Mouse (Mus musculus) intestine, postnatal 0 days (tissue): ENCODE measurements around the gene Grin2b. TPM values are rescaled to one million over a fixed set of nuclear protein-coding genes. Genes with fewer than 3 reads are reported as not detected.
A peak's percentile ranks its signal among the peaks of the same experiment; 100 is the strongest.

Experiments
- ATAC-seq: fragments of 200-750 bp; cut with Nextera tagmentation; 2 replicates; pipeline ENCODE4 v1.8.0; 2017; ENCODE audit warnings: mild to moderate bottlenecking, moderate TSS enrichment, moderate library complexity
- H3K27ac ChIP-seq: fragments of 300-500 bp; sonication (generic); 2 replicates; pipeline ENCODE4 v1.5.1; 2014; ENCODE audit warnings: mild to moderate bottlenecking, low read depth, low read length, moderate library complexity
- H3K27me3 ChIP-seq: fragments of 300-500 bp; sonication (generic); replicated peaks from 2 replicates; pipeline ENCODE4 v1.6.1; 2014; ENCODE audit warnings: low read length, mixed read lengths; ENCODE audit not compliant: control insufficient read depth, insufficient read depth
- H3K36me3 ChIP-seq: fragments of 300-500 bp; sonication (generic); 2 replicates; pipeline ENCODE4 v1.6.1; 2014; ENCODE audit warnings: mild to moderate bottlenecking, moderate library complexity; ENCODE audit not compliant: control insufficient read depth, insufficient read depth
- H3K4me1 ChIP-seq: fragments of 300-500 bp; sonication (generic); replicated peaks from 2 replicates; pipeline ENCODE4 v1.6.1; 2014; ENCODE audit warnings: antibody characterized with exemption, low read length, mixed read lengths; ENCODE audit not compliant: control insufficient read depth, insufficient read depth
- H3K4me2 ChIP-seq: fragments of 300-500 bp; sonication (generic); replicated peaks from 2 replicates; pipeline ENCODE4 v1.6.1; 2014; ENCODE audit warnings: low read depth, mild to moderate bottlenecking, moderate library complexity
- H3K4me3 ChIP-seq: fragments of 300-500 bp; sonication (generic); 2 replicates; pipeline ENCODE4 v1.5.1; 2014; ENCODE audit warnings: low read depth, low read length
- H3K9ac ChIP-seq: fragments of 300-500 bp; sonication (generic); 2 replicates; pipeline ENCODE4 v1.6.1; 2014; ENCODE audit warnings: mild to moderate bottlenecking, low read depth, low read length
- H3K9me3 ChIP-seq: fragments of 300-500 bp; sonication (generic); 2 replicates; pipeline ENCODE4 v1.6.1; 2016; ENCODE audit warnings: mixed run types; ENCODE audit not compliant: control insufficient read depth
- CTCF ChIP-seq: sonication (generic); IDR thresholded peaks from 2 replicates; pipeline ENCODE4 v1.5.1; 2016; ENCODE audit warnings: low read depth, mild to moderate bottlenecking, control low read depth, antibody characterized with exemption, moderate library complexity
- WGBS: fragments of 180-500 bp; shearing (Covaris S2); extraction: QIAGEN DNeasy Blood & Tissue Kit; methylation state at CpG from one replicate; pipeline ENCODE4 v1.1.7; 2014; 5-methylcytosine and 5-hydroxymethylcytosine counted together
- polyA plus RNA-seq: library from polyadenylated mRNA; unstranded; fragments of >200 nt; fragmentation: Nextera tagmentation; extraction: Ambion mirVana; gene quantifications from 2 replicates; pipeline ENCODE4 v1.2.1, GENCODE M21; 2015

The Grin2b gene
- polyA plus RNA-seq, 1 experiment from 2014 or later, result not detected

GRCm38 (mm10) chr6:135911131-135911530 lies 262.2 kb downstream of the Grin2b start:
- Histone ChIP-seq H3K4me2 (no peak overlapping the region), H3K27ac (no peak overlapping the region), H3K4me3 (no peak overlapping the region), H3K27me3 (no peaks in the 10 kb centered on the region; the same call in 1 of the 2 replicates), H3K9ac (no peak overlapping the region), H3K9me3 (no peaks in the 10 kb centered on the region), H3K36me3 (no peaks in the 10 kb centered on the region), H3K4me1 (no peaks in the 10 kb centered on the region)
- ATAC-seq, result no peak
- no peak for TF ChIP-seq CTCF
- 80% methylated on average over 6 of the region's 6 CpGs for WGBS

GRCm38 (mm10) chr6:135907540-135908320 lies 265.6 kb downstream of the Grin2b start:
- no peak overlapping the region for H3K4me3 ChIP-seq
- ATAC-seq, result no peak
- WGBS, result 23% methylated on average over 20 of the region's 20 CpGs
- H3K36me3 ChIP-seq, result no peaks in the 10 kb centered on the region
- no peak overlapping the region for H3K4me2 ChIP-seq
- no peak overlapping the region for H3K9ac ChIP-seq
- H3K9me3 ChIP-seq, result no peaks in the 10 kb centered on the region
- H3K4me1 ChIP-seq, result no peaks in the 10 kb centered on the region
- H3K27ac ChIP-seq, result no peak overlapping the region
- peak; percentile 89 for TF ChIP-seq CTCF
- H3K27me3 ChIP-seq, result no peaks in the 10 kb centered on the region; the same call in 1 of the 2 replicates

- WGBS, result 65% methylated on average over 8 of the region's 8 CpGs
- no peak for TF ChIP-seq CTCF
- ATAC-seq, result no peak
Measured at GRCm38 (mm10) chr6:135907137-135907536, 266.2 kb downstream of the Grin2b start.

GRCm38 (mm10) chr6:135904391-135904790 lies 268.9 kb downstream of the Grin2b start:
- H3K4me1 ChIP-seq, result no peaks in the 10 kb centered on the region
- H3K4me3 ChIP-seq, result no peak overlapping the region
- ATAC-seq, result no peak
- WGBS, result 70% methylated on average over 5 of the region's 5 CpGs
- no peak for TF ChIP-seq CTCF
- no peak overlapping the region for H3K9ac ChIP-seq
- H3K9me3 ChIP-seq, result no peaks in the 10 kb centered on the region
- H3K4me2 ChIP-seq, result no peak overlapping the region
- no peaks in the 10 kb centered on the region; the same call in 1 of the 2 replicates for H3K27me3 ChIP-seq
- H3K27ac ChIP-seq, result no peak overlapping the region
- H3K36me3 ChIP-seq, result no peaks in the 10 kb centered on the region

More at GRCm38 (mm10) chr6:135907137-135907536, 266.2 kb downstream of the Grin2b start:
- no peaks in the 10 kb centered on the region for H3K9me3 ChIP-seq
- H3K36me3 ChIP-seq, result no peaks in the 10 kb centered on the region
- H3K4me1 ChIP-seq, result no peaks in the 10 kb centered on the region
- H3K4me2 ChIP-seq, result no peak overlapping the region
- no peak overlapping the region for H3K27ac ChIP-seq
- no peak overlapping the region for H3K9ac ChIP-seq
- H3K27me3 ChIP-seq, result no peaks in the 10 kb centered on the region; the same call in 1 of the 2 replicates
- H3K4me3 ChIP-seq, result no peak overlapping the region

- H3K9ac ChIP-seq, result no peak overlapping the region
- no peaks in the 10 kb centered on the region for H3K9me3 ChIP-seq
- H3K27ac ChIP-seq, result no peak overlapping the region
- TF ChIP-seq CTCF, result no peak
- H3K4me3 ChIP-seq, result no peak overlapping the region
- ATAC-seq, result no peak
- H3K36me3 ChIP-seq, result no peaks in the 10 kb centered on the region
- H3K4me2 ChIP-seq, result no peak overlapping the region
- no peaks in the 10 kb centered on the region for H3K27me3 ChIP-seq
- WGBS, result 91% methylated on average over 10 of the region's 10 CpGs
- H3K4me1 ChIP-seq, result no peaks in the 10 kb centered on the region
Measured at GRCm38 (mm10) chr6:135900410-135900809, 272.9 kb downstream of the Grin2b start.

- Histone ChIP-seq H3K36me3 (no peaks in the 10 kb centered on the region), H3K4me3 (no peak overlapping the region), H3K4me2 (no peak overlapping the region), H3K4me1 (no peaks in the 10 kb centered on the region), H3K9ac (no peak overlapping the region), H3K9me3 (no peaks in the 10 kb centered on the region), H3K27me3 (no peaks in the 10 kb centered on the region), H3K27ac (no peak overlapping the region)
- 76% methylated on average over 10 of the region's 10 CpGs for WGBS
- ATAC-seq, result no peak
- TF ChIP-seq CTCF, result no peak
Measured at GRCm38 (mm10) chr6:135899225-135899624, 274.1 kb downstream of the Grin2b start.
